27 mouse cellular contexts compared by ENCODE assay signal in the genomic region with DNA sequence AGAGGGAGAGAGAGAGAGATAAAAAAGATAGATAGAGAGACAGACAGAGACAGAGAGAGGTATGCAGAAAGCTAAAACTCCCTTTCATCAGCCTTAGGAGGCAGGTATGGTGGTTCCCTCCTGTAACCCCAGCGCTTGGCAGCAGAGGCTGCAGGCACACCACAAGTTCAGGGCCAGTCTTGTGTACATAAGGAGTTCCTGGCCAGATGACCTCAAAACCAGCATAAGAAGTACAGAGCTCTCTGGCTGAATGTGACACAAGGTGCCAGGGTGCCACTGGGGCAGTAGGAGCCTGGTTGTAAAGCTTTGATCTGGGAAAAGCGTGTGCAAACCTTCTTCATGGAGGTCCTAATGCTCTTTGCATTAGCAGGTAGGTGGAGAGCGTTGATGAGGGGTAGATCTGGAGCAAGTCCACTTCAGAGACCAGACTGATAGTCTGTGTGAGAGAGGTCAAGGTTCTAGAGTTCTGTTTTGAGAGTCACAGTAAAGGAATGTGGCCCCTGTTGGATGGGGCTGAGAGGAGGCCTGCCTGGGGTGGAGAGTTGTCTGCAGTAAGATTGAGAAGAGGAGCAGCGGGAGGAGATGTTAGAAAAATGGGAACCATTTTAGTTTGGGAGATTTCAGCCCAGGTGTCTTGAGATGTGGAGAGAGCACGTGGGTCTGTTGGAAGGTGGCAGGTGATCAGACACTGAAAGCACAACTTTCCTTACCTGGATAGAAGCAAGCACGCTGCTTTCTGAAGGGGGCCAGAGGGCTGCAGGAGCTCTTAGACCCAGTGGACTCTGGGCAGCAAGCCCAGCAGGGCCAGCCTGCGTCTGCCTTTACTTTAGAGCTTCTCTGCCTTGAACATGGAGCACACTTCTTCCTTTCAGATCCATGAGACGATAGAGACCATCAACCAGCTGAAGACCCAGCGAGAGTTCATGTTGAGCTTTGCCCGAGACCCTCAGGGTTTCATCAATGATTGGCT. TPM values are rescaled to one million over a fixed set of nuclear protein-coding genes. Genes with fewer than 3 reads are reported as not detected.
DNase-seq lines count a peak whose midpoint lies in the region; ATAC-seq lines count a peak whose summit lies in the region.
"Had no signal": no experiment of that assay in that cellular context is flagged by ENCODE, and none has a peak within 500 bp of the region (broad histone marks: within the 10 kb centered on the region; RNA-seq: fewer than 3 reads in every experiment).

No protein-coding gene starts in this region.

- H3K27me3 ChIP-seq in liver, embryonic 12.5 days (replicated peaks), result no peaks in the 10 kb centered on the region
- no peaks in the 10 kb centered on the region for H3K27me3 ChIP-seq in liver, embryonic 11.5 days (replicated peaks; ENCODE audit: control insufficient read depth, insufficient read depth, low read length)
- no peaks in the 10 kb centered on the region for H3K27me3 ChIP-seq in intestine, embryonic 15.5 days (replicated peaks)
- H3K27me3 ChIP-seq: CH12.LX; embryonic facial prominence, embryonic 15.5 days; heart, embryonic 13.5 days; hindbrain, embryonic 15.5 days; Patski had no signal

- no peak for ATAC-seq in liver, embryonic 12.5 days
- ATAC-seq in liver, embryonic 11.5 days (replicated peaks; ENCODE audit: low FRiP score), result no peak
- ATAC-seq in intestine, embryonic 15.5 days, result no peak
- no peak for ATAC-seq in megakaryocyte progenitor cell, adult 5-6 weeks (replicated peaks; ENCODE audit: poor library complexity)
- ATAC-seq: activated CD4-positive, CD25-positive, alpha-beta regulatory T cell, adult 4 months; forebrain, embryonic 14.5 days; Patski had no signal

- no peak overlapping the region for H3K4me2 ChIP-seq in liver, embryonic 12.5 days
- H3K4me2 ChIP-seq in liver, embryonic 11.5 days, result no peak overlapping the region
- no peak overlapping the region for H3K4me2 ChIP-seq in intestine, embryonic 15.5 days (replicated peaks)
- H3K4me2 ChIP-seq: embryonic facial prominence, embryonic 15.5 days; heart, embryonic 13.5 days; hindbrain, embryonic 15.5 days had no signal

- WGBS in liver, embryonic 12.5 days (ENCODE audit: insufficient replicate concordance), result 78% methylated on average over 10 of the region's 10 CpGs
- WGBS in liver, embryonic 11.5 days, result 86% methylated on average over 10 of the region's 10 CpGs
- WGBS in intestine, embryonic 15.5 days, result 86% methylated on average over 10 of the region's 10 CpGs

- H3K27ac ChIP-seq in liver, embryonic 12.5 days, result peak overlapping the region; percentile 10; the same call in 1 of the 2 replicates
- no peak overlapping the region for H3K27ac ChIP-seq in liver, embryonic 11.5 days (ENCODE audit: low read depth, low read length)
- no peak overlapping the region for H3K27ac ChIP-seq in intestine, embryonic 15.5 days
- H3K27ac ChIP-seq: embryonic facial prominence, embryonic 15.5 days; forebrain, embryonic 10.5 days; gastrocnemius, adult 2 months; heart, embryonic 13.5 days; hindbrain, embryonic 15.5 days had no signal

- no peak overlapping the region for H3K9ac ChIP-seq in liver, embryonic 12.5 days
- no peak overlapping the region for H3K9ac ChIP-seq in liver, embryonic 11.5 days (ENCODE audit: low read depth, low read length)
- H3K9ac ChIP-seq in intestine, embryonic 15.5 days, result no peak overlapping the region
- H3K9ac ChIP-seq: embryonic facial prominence, embryonic 15.5 days; heart, embryonic 13.5 days; hindbrain, embryonic 15.5 days had no signal

- DNase-seq in adrenal gland, adult 8-10 months, result peak; percentile 50
- no peak for DNase-seq in adrenal gland, postnatal 25 days
- no peak for DNase-seq in liver, embryonic 11.5 days (ENCODE audit: low spot score)
- DNase-seq in adrenal gland, postnatal 36 days, result peak; percentile 38 to 53
- DNase-seq: cerebellum, adult 2 months; cerebellum, postnatal 14 days; embryo, embryonic 11 days; gastrocnemius, adult 2 months; gastrocnemius, postnatal 25 days; heart, adult 11 months; heart, postnatal 36 days had no signal

- H3K4me3 ChIP-seq in liver, embryonic 12.5 days, result no peak overlapping the region
- H3K4me3 ChIP-seq in liver, embryonic 11.5 days (ENCODE audit: low read depth, low read length), result no peak overlapping the region
- H3K4me3 ChIP-seq in intestine, embryonic 15.5 days (replicated peaks), result no peak overlapping the region
- H3K4me3 ChIP-seq: embryonic facial prominence, embryonic 15.5 days; erythroblast, embryonic 14.5 days; forebrain, embryonic 10.5 days; gastrocnemius, adult 2 months; heart, embryonic 13.5 days; hindbrain, embryonic 15.5 days had no signal

- H3K36me3 ChIP-seq in liver, embryonic 12.5 days, result peaks cover 86% of the 10 kb centered on the region
- peaks cover 55% of the 10 kb centered on the region for H3K36me3 ChIP-seq in liver, embryonic 11.5 days (ENCODE audit: control insufficient read depth, insufficient read depth, low read length)
- peaks cover 49% of the 10 kb centered on the region for H3K36me3 ChIP-seq in intestine, embryonic 15.5 days

- H3K4me1 ChIP-seq in liver, embryonic 12.5 days, result peaks cover 6% of the 10 kb centered on the region
- H3K4me1 ChIP-seq in liver, embryonic 11.5 days (replicated peaks; ENCODE audit: control insufficient read depth, insufficient read depth, low read length), result no peaks in the 10 kb centered on the region
- no peaks in the 10 kb centered on the region for H3K4me1 ChIP-seq in intestine, embryonic 15.5 days (replicated peaks)

- H3K9me3 ChIP-seq in liver, embryonic 12.5 days (replicated peaks), result no peaks in the 10 kb centered on the region
- no peaks in the 10 kb centered on the region for H3K9me3 ChIP-seq in liver, embryonic 11.5 days (ENCODE audit: control insufficient read depth, low read length)
- no peaks in the 10 kb centered on the region for H3K9me3 ChIP-seq in intestine, embryonic 15.5 days
- H3K9me3 ChIP-seq: embryonic facial prominence, embryonic 15.5 days; forebrain, embryonic 10.5 days; heart, embryonic 13.5 days; hindbrain, embryonic 15.5 days had no signal

RNA-seq across cellular contexts. Expression of a gene that starts 5.2 kb away (rescaled TPM):
- total RNA-seq in adrenal gland, adult 8-10 months (2022), result 10 to 100 TPM; 30.4 to 55.2 (median 34.8) TPM
- total RNA-seq in adrenal gland, postnatal 25 days (2021), result 30.4 and 43.7 TPM in 2 replicates
- polyA plus RNA-seq in liver, embryonic 12.5 days (2016; fragmentation: Nextera tagmentation; extraction: Ambion mirVana), result not detected in 2 replicates
- not detected in 2 replicates for polyA plus RNA-seq in liver, embryonic 11.5 days (2014; fragmentation: Nextera tagmentation; extraction: Ambion mirVana)
- total RNA-seq in adrenal gland, postnatal 36 days (2021), result 10 to 100 TPM; 19.6 to 24.6 TPM
- polyA plus RNA-seq in intestine, embryonic 15.5 days (2015; fragmentation: Nextera tagmentation; extraction: Ambion mirVana), result not detected in 2 replicates
- total RNA-seq in megakaryocyte progenitor cell, adult 5-6 weeks (2015), result not detected in 2 replicates
- total RNA-seq in megakaryocyte progenitor cell, adult 5-6 weeks (2017), result not detected in 2 replicates
- total RNA-seq: common myeloid progenitor, adult 5-6 weeks had no signal
- polyA plus RNA-seq: activated CD4-positive, CD25-positive, alpha-beta regulatory T cell, adult 4 months; cerebellum, adult 2 months; embryonic facial prominence, embryonic 11.5 days; embryonic facial prominence, embryonic 15.5 days; forebrain, embryonic 10.5 days; forebrain, embryonic 14.5 days; heart, embryonic 13.5 days; heart, postnatal 0 days; hindbrain, embryonic 11.5 days; hindbrain, embryonic 15.5 days; Patski had no signal

RNA-seq across cellular contexts. Expression of a gene that starts 6.8 kb away (rescaled TPM):
- total RNA-seq in adrenal gland, adult 8-10 months (2022), result 100 to 1,000 TPM; 189 to 666 (median 461) TPM
- total RNA-seq in adrenal gland, postnatal 25 days (2021), result 639 and 861 TPM in 2 replicates
- 7.5 and 8.0 TPM in 2 replicates for polyA plus RNA-seq in liver, embryonic 12.5 days (2016; fragmentation: Nextera tagmentation; extraction: Ambion mirVana)
- 3.4 and 4.3 TPM in 2 replicates for polyA plus RNA-seq in liver, embryonic 11.5 days (2014; fragmentation: Nextera tagmentation; extraction: Ambion mirVana)
- 1,000 to 10,000 TPM in 1 of 2 experiments, 100 to 1,000 TPM in 1; 945 to 1,041 TPM for total RNA-seq in adrenal gland, postnatal 36 days (2021)
- polyA plus RNA-seq in intestine, embryonic 15.5 days (2015; fragmentation: Nextera tagmentation; extraction: Ambion mirVana), result 11.6 and 15.5 TPM in 2 replicates
- total RNA-seq in megakaryocyte progenitor cell, adult 5-6 weeks (2015), result 0.15 and 0.67 TPM in 2 replicates
- total RNA-seq in megakaryocyte progenitor cell, adult 5-6 weeks (2017), result 1.3 TPM in 2 replicates

RNA-seq across cellular contexts. Expression of a gene that starts 8.6 kb away (rescaled TPM):
- 10 to 100 TPM; 45.2 to 90.5 (median 62.8) TPM for total RNA-seq in adrenal gland, adult 8-10 months (2022)
- 51.9 and 63.6 TPM in 2 replicates for total RNA-seq in adrenal gland, postnatal 25 days (2021)
- 12.2 and 12.6 TPM in 2 replicates for polyA plus RNA-seq in liver, embryonic 12.5 days (2016; fragmentation: Nextera tagmentation; extraction: Ambion mirVana)
- polyA plus RNA-seq in liver, embryonic 11.5 days (2014; fragmentation: Nextera tagmentation; extraction: Ambion mirVana), result 26.7 and 28.5 TPM in 2 replicates
- total RNA-seq in adrenal gland, postnatal 36 days (2021), result 10 to 100 TPM; 40.8 to 51.2 TPM
- polyA plus RNA-seq in intestine, embryonic 15.5 days (2015; fragmentation: Nextera tagmentation; extraction: Ambion mirVana), result 23.5 and 34.0 TPM in 2 replicates
- total RNA-seq in megakaryocyte progenitor cell, adult 5-6 weeks (2015), result 22.8 and 24.1 TPM in 2 replicates
- 11.6 and 17.3 TPM in 2 replicates for total RNA-seq in megakaryocyte progenitor cell, adult 5-6 weeks (2017)

RNA-seq across cellular contexts. Expression of a gene that starts 14.9 kb away (rescaled TPM):
- total RNA-seq in adrenal gland, adult 8-10 months (2022), result 100 to 1,000 TPM; 200 to 304 (median 253) TPM
- total RNA-seq in adrenal gland, postnatal 25 days (2021), result 217 and 256 TPM in 2 replicates
- 98.3 and 98.4 TPM in 2 replicates for polyA plus RNA-seq in liver, embryonic 12.5 days (2016; fragmentation: Nextera tagmentation; extraction: Ambion mirVana)
- polyA plus RNA-seq in liver, embryonic 11.5 days (2014; fragmentation: Nextera tagmentation; extraction: Ambion mirVana), result 134 and 153 TPM in 2 replicates
- 100 to 1,000 TPM; 227 to 257 TPM for total RNA-seq in adrenal gland, postnatal 36 days (2021)
- 187 and 218 TPM in 2 replicates for polyA plus RNA-seq in intestine, embryonic 15.5 days (2015; fragmentation: Nextera tagmentation; extraction: Ambion mirVana)
- total RNA-seq in megakaryocyte progenitor cell, adult 5-6 weeks (2015), result 72.7 and 83.5 TPM in 2 replicates
- total RNA-seq in megakaryocyte progenitor cell, adult 5-6 weeks (2017), result 28.6 and 30.8 TPM in 2 replicates

RNA-seq across cellular contexts. Expression of a gene that starts 40.3 kb away (rescaled TPM):
- 1 to 10 TPM; 1.4 to 2.5 (median 1.8) TPM for total RNA-seq in adrenal gland, adult 8-10 months (2022)
- total RNA-seq in adrenal gland, postnatal 25 days (2021), result 0.33 and 0.49 TPM in 2 replicates
- polyA plus RNA-seq in liver, embryonic 12.5 days (2016; fragmentation: Nextera tagmentation; extraction: Ambion mirVana), result 1.8 and 2.0 TPM in 2 replicates
- 2.3 TPM in 2 replicates for polyA plus RNA-seq in liver, embryonic 11.5 days (2014; fragmentation: Nextera tagmentation; extraction: Ambion mirVana)
- total RNA-seq in adrenal gland, postnatal 36 days (2021), result under 1 TPM; 0.53 to 0.56 TPM
- 2.2 and 2.4 TPM in 2 replicates for polyA plus RNA-seq in intestine, embryonic 15.5 days (2015; fragmentation: Nextera tagmentation; extraction: Ambion mirVana)
- total RNA-seq in megakaryocyte progenitor cell, adult 5-6 weeks (2015), result not detected in 2 replicates
- total RNA-seq in megakaryocyte progenitor cell, adult 5-6 weeks (2017), result not detected in 2 replicates
- total RNA-seq: common myeloid progenitor, adult 5-6 weeks had no signal
- polyA plus RNA-seq: erythroblast, embryonic 14.5 days had no signal

Comparison
In these comparisons a context has a peak if more than half of its experiments do, and no peak if none do; other contexts are left out.
1. DNase-seq: peak in adrenal gland, adult 8-10 months (single experiment) and adrenal gland, postnatal 36 days (2 of 2); none in adrenal gland, postnatal 25 days (single experiment) and liver, embryonic 11.5 days (single experiment).
2. RNA of a gene that starts 5.2 kb away (total RNA-seq): 30.4 to 43.7 TPM in adrenal gland, postnatal 25 days, 30.4 to 55.2 TPM in adrenal gland, adult 8-10 months and 19.6 to 24.6 TPM in adrenal gland, postnatal 36 days; not detected in megakaryocyte progenitor cell, adult 5-6 weeks; every median in the first group is over 10 times any median in the second.
3. RNA of a gene that starts 6.8 kb away (total RNA-seq): 945 to 1,041 TPM in adrenal gland, postnatal 36 days, 639 to 861 TPM in adrenal gland, postnatal 25 days and 189 to 666 TPM in adrenal gland, adult 8-10 months; 0.15 to 1.3 TPM in megakaryocyte progenitor cell, adult 5-6 weeks; every median in the first group is over 10 times any median in the second.